8 mouse cellular contexts compared by ENCODE assay signal in the genomic region with DNA sequence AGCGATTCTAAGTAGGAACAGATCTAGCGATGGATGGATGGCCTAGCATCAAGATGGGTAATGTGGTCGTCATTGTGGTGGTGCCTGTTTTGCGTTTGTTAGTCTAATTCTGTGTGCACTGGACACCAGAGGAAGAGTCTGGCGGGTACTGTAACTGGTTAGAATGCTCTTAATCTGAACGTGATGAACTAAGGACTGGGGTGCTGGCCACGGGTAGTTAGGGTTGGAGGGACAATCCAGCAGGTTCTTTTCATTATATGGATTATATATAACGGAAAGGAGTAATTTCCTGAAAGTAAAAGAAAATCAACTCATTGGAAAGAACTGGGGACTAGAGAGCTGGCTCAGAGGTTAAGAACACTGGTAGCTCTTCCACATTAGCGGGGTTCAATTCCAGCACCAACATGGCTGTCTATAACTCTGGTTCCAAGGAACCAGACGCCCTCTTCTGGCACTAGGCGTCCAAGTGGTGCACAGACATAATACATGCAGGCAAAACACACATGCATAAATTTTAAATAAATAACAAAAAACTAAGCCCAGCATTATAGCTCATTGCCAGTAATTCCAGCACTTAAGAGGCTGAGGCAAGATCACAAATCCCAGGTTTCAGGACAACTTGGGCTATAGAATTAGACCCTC. TPM values are rescaled to one million over a fixed set of nuclear protein-coding genes. Genes with fewer than 3 reads are reported as not detected.
DNase-seq lines count a peak whose midpoint lies in the region; ATAC-seq and TF ChIP-seq lines count a peak whose summit lies in the region.

No protein-coding gene starts in this region.

- peaks cover 10% of the 10 kb centered on the region for H3K4me1 ChIP-seq in heart, embryonic 12.5 days (replicated peaks)
- H3K4me1 ChIP-seq in embryonic facial prominence, embryonic 10.5 days: peaks cover 16% of the 10 kb centered on the region
- H3K4me1 ChIP-seq in hindbrain, embryonic 16.5 days (ENCODE audit: control insufficient read depth, insufficient read depth, low read depth, low read length): peaks cover 7% of the 10 kb centered on the region
- H3K4me1 ChIP-seq in liver, embryonic 13.5 days (replicated peaks): peaks cover 38% of the 10 kb centered on the region
- 0 out of 2 replicates have a peak, but pooled peaks cover 2% of the 10 kb centered on the region for H3K4me1 ChIP-seq in olfactory bulb, adult 2 months (ENCODE audit: control insufficient read depth, insufficient read depth, low read length)

- H3K4me3 ChIP-seq in heart, embryonic 12.5 days: peak overlapping the region; percentile 97
- peak overlapping the region; percentile 99 for H3K4me3 ChIP-seq in embryonic facial prominence, embryonic 10.5 days
- H3K4me3 ChIP-seq in hindbrain, embryonic 16.5 days (ENCODE audit: low read length): peak overlapping the region; percentile 100
- H3K4me3 ChIP-seq in liver, embryonic 13.5 days (replicated peaks): peak overlapping the region; percentile 99
- peak overlapping the region; percentile 97 for H3K4me3 ChIP-seq in olfactory bulb, adult 2 months (ENCODE audit: insufficient read depth, low read depth, low read length)

- 14% methylated on average over 11 of the region's 11 CpGs for WGBS in heart, embryonic 12.5 days
- 14% methylated on average over 11 of the region's 11 CpGs for WGBS in embryonic facial prominence, embryonic 10.5 days
- WGBS in hindbrain, embryonic 16.5 days: 9% methylated on average over 11 of the region's 11 CpGs
- 16% methylated on average over 11 of the region's 11 CpGs for WGBS in liver, embryonic 13.5 days (ENCODE audit: insufficient replicate concordance)
- 8% methylated on average over 11 of the region's 11 CpGs for WGBS in olfactory bulb, adult 2 months

- no peak for ATAC-seq in heart, embryonic 12.5 days (ENCODE audit: insufficient number of reproducible peaks, low FRiP score)
- peak; percentile 57 for ATAC-seq in hindbrain, embryonic 16.5 days
- no peak for ATAC-seq in liver, embryonic 13.5 days (ENCODE audit: low read depth)
- ATAC-seq in inflammation-experienced regulatory T-cells, adult 6 months: no peak

- H3K27me3 ChIP-seq in heart, embryonic 12.5 days (replicated peaks): no peaks in the 10 kb centered on the region
- H3K27me3 ChIP-seq in embryonic facial prominence, embryonic 10.5 days (replicated peaks; ENCODE audit: low read depth, poor library complexity, severe bottlenecking): no peaks in the 10 kb centered on the region
- no peaks in the 10 kb centered on the region; the same call in 1 of the 2 replicates for H3K27me3 ChIP-seq in hindbrain, embryonic 16.5 days (replicated peaks; ENCODE audit: control insufficient read depth, insufficient read depth, low read length)
- H3K27me3 ChIP-seq in liver, embryonic 13.5 days: no peaks in the 10 kb centered on the region

- TF ChIP-seq CTCF in olfactory bulb, adult 2 months (IDR thresholded peaks at IDR 0.05; ENCODE audit: insufficient read depth, low read depth, low read length): no peak

- no peak for DNase-seq in heart, postnatal 36 days
- peak; percentile 78 for DNase-seq in MN1 (ENCODE audit: low spot score)
- DNase-seq in embryonic facial prominence, embryonic 10.5 days (ENCODE audit: low spot score): peak; percentile 59
- DNase-seq in liver, embryonic 13.5 days: peak; percentile 57

- peak overlapping the region; percentile 86 for H3K4me2 ChIP-seq in heart, embryonic 12.5 days
- H3K4me2 ChIP-seq in hindbrain, embryonic 16.5 days (ENCODE audit: low read length): peak overlapping the region; percentile 82
- H3K4me2 ChIP-seq in liver, embryonic 13.5 days: peak overlapping the region; percentile 92

- no peaks in the 10 kb centered on the region for H3K9me3 ChIP-seq in heart, embryonic 12.5 days (replicated peaks)
- H3K9me3 ChIP-seq in embryonic facial prominence, embryonic 10.5 days: no peaks in the 10 kb centered on the region
- no peaks in the 10 kb centered on the region for H3K9me3 ChIP-seq in hindbrain, embryonic 16.5 days (ENCODE audit: control insufficient read depth, low read length)
- H3K9me3 ChIP-seq in liver, embryonic 13.5 days (replicated peaks): no peaks in the 10 kb centered on the region

- TF ChIP-seq POLR2A in olfactory bulb, adult 2 months (IDR thresholded peaks at IDR 0.05; ENCODE audit: insufficient read depth, low read depth, low read length): no peak

- no peaks in the 10 kb centered on the region for H3K36me3 ChIP-seq in heart, embryonic 12.5 days
- H3K36me3 ChIP-seq in embryonic facial prominence, embryonic 10.5 days (replicated peaks): peaks cover 7% of the 10 kb centered on the region; the same call in 1 of the 2 replicates
- H3K36me3 ChIP-seq in hindbrain, embryonic 16.5 days (ENCODE audit: control insufficient read depth, insufficient read depth, low read length): no peaks in the 10 kb centered on the region
- H3K36me3 ChIP-seq in liver, embryonic 13.5 days: peaks cover 2% of the 10 kb centered on the region; the same call in 1 of the 2 replicates

- peak overlapping the region; percentile 91 for H3K27ac ChIP-seq in heart, embryonic 12.5 days (ENCODE audit: poor library complexity, severe bottlenecking)
- H3K27ac ChIP-seq in embryonic facial prominence, embryonic 10.5 days (replicated peaks): peak overlapping the region; percentile 97
- H3K27ac ChIP-seq in hindbrain, embryonic 16.5 days (ENCODE audit: low read depth, low read length): peak overlapping the region; percentile 92
- peak overlapping the region; percentile 89 for H3K27ac ChIP-seq in liver, embryonic 13.5 days
- peak overlapping the region; percentile 54; the same call in 1 of the 2 replicates for H3K27ac ChIP-seq in olfactory bulb, adult 2 months (ENCODE audit: insufficient read depth, low read depth, low read length)

- intact Hi-C loops in heart, postnatal 36 days (cut with DNase I): loop anchor here (1.0 to 5.0 kb wide), 4 partner anchors 19 to 106 kb away; a partner anchor contains a TSS

- H3K9ac ChIP-seq in heart, embryonic 12.5 days: peak overlapping the region; percentile 80
- peak overlapping the region; percentile 93 for H3K9ac ChIP-seq in hindbrain, embryonic 16.5 days (ENCODE audit: low read depth, low read length)
- H3K9ac ChIP-seq in liver, embryonic 13.5 days: peak overlapping the region; percentile 84

RNA-seq across cellular contexts. Expression of a gene that starts 0.9 kb away (rescaled TPM):
- polyA plus RNA-seq in heart, embryonic 12.5 days (2016; fragmentation: Nextera tagmentation; extraction: Ambion mirVana): 111 and 112 TPM in 2 replicates
- 10 to 100 TPM; 50.3 to 58.7 TPM for total RNA-seq in heart, postnatal 36 days (2021)
- 185 and 197 TPM in 2 replicates for polyA plus RNA-seq in embryonic facial prominence, embryonic 10.5 days (2016; fragmentation: Nextera tagmentation; extraction: Ambion mirVana)
- polyA plus RNA-seq in hindbrain, embryonic 16.5 days (2015; fragmentation: Nextera tagmentation; extraction: Ambion mirVana): 172 and 185 TPM in 2 replicates
- 169 and 174 TPM in 2 replicates for polyA plus RNA-seq in liver, embryonic 13.5 days (2015; fragmentation: Nextera tagmentation; extraction: Ambion mirVana)
- polyA plus RNA-seq in olfactory bulb, adult 2 months (2012; ENCODE audit: insufficient read depth, insufficient read length, low replicate concordance, missing spikeins): not detected in 2 replicates
- polyA plus RNA-seq in inflammation-experienced regulatory T-cells, adult 6 months (2017; shearing (Covaris generic)): 10 to 100 TPM; 38.5 to 63.1 (median 49.7) TPM

RNA-seq across cellular contexts. Expression of a gene that starts 19.2 kb away (rescaled TPM):
- 127 and 137 TPM in 2 replicates for polyA plus RNA-seq in heart, embryonic 12.5 days (2016; fragmentation: Nextera tagmentation; extraction: Ambion mirVana)
- 10 to 100 TPM; 85.4 to 88.1 TPM for total RNA-seq in heart, postnatal 36 days (2021)
- polyA plus RNA-seq in embryonic facial prominence, embryonic 10.5 days (2016; fragmentation: Nextera tagmentation; extraction: Ambion mirVana): 140 and 143 TPM in 2 replicates
- 167 and 174 TPM in 2 replicates for polyA plus RNA-seq in hindbrain, embryonic 16.5 days (2015; fragmentation: Nextera tagmentation; extraction: Ambion mirVana)
- 47.7 and 54.7 TPM in 2 replicates for polyA plus RNA-seq in liver, embryonic 13.5 days (2015; fragmentation: Nextera tagmentation; extraction: Ambion mirVana)
- polyA plus RNA-seq in olfactory bulb, adult 2 months (2012; ENCODE audit: insufficient read depth, insufficient read length, low replicate concordance, missing spikeins): 272 TPM in 1 of 2 replicates, not detected in the other
- 100 to 1,000 TPM in 1 of 3 experiments, 10 to 100 TPM in 2; 84.6 to 104 (median 84.9) TPM for polyA plus RNA-seq in inflammation-experienced regulatory T-cells, adult 6 months (2017; shearing (Covaris generic))

RNA-seq across cellular contexts. Expression of a gene that starts 19.3 kb away (rescaled TPM):
- 9.9 and 10.5 TPM in 2 replicates for polyA plus RNA-seq in heart, embryonic 12.5 days (2016; fragmentation: Nextera tagmentation; extraction: Ambion mirVana)
- total RNA-seq in heart, postnatal 36 days (2021): 10 to 100 TPM in 1 of 2 experiments, 1 to 10 TPM in 1; 7.9 to 10.3 TPM
- polyA plus RNA-seq in embryonic facial prominence, embryonic 10.5 days (2016; fragmentation: Nextera tagmentation; extraction: Ambion mirVana): 11.4 and 12.3 TPM in 2 replicates
- polyA plus RNA-seq in hindbrain, embryonic 16.5 days (2015; fragmentation: Nextera tagmentation; extraction: Ambion mirVana): 12.3 and 14.0 TPM in 2 replicates
- polyA plus RNA-seq in liver, embryonic 13.5 days (2015; fragmentation: Nextera tagmentation; extraction: Ambion mirVana): 2.3 and 2.6 TPM in 2 replicates
- polyA plus RNA-seq in olfactory bulb, adult 2 months (2012; ENCODE audit: insufficient read depth, insufficient read length, low replicate concordance, missing spikeins): not detected in 2 replicates
- 1 to 10 TPM; 3.5 to 6.1 (median 5.4) TPM for polyA plus RNA-seq in inflammation-experienced regulatory T-cells, adult 6 months (2017; shearing (Covaris generic))

RNA-seq across cellular contexts. Expression of a gene that starts 19.6 kb away (rescaled TPM):
- polyA plus RNA-seq in heart, embryonic 12.5 days (2016; fragmentation: Nextera tagmentation; extraction: Ambion mirVana): 0.34 TPM in 1 of 2 replicates, not detected in the other
- not detected for total RNA-seq in heart, postnatal 36 days (2021)
- 0.40 TPM in 1 of 2 replicates, not detected in the other for polyA plus RNA-seq in embryonic facial prominence, embryonic 10.5 days (2016; fragmentation: Nextera tagmentation; extraction: Ambion mirVana)
- polyA plus RNA-seq in hindbrain, embryonic 16.5 days (2015; fragmentation: Nextera tagmentation; extraction: Ambion mirVana): 0.41 TPM in 1 of 2 replicates, not detected in the other
- polyA plus RNA-seq in liver, embryonic 13.5 days (2015; fragmentation: Nextera tagmentation; extraction: Ambion mirVana): not detected in 2 replicates
- not detected in 2 replicates for polyA plus RNA-seq in olfactory bulb, adult 2 months (2012; ENCODE audit: insufficient read depth, insufficient read length, low replicate concordance, missing spikeins)
- not detected for polyA plus RNA-seq in inflammation-experienced regulatory T-cells, adult 6 months (2017; shearing (Covaris generic))

RNA-seq across cellular contexts. Expression of a gene that starts 28.2 kb away (rescaled TPM):
- 52.3 and 60.5 TPM in 2 replicates for polyA plus RNA-seq in heart, embryonic 12.5 days (2016; fragmentation: Nextera tagmentation; extraction: Ambion mirVana)
- 10 to 100 TPM; 49.7 to 55.9 TPM for total RNA-seq in heart, postnatal 36 days (2021)
- polyA plus RNA-seq in embryonic facial prominence, embryonic 10.5 days (2016; fragmentation: Nextera tagmentation; extraction: Ambion mirVana): 81.4 and 91.1 TPM in 2 replicates
- 88.5 and 91.6 TPM in 2 replicates for polyA plus RNA-seq in hindbrain, embryonic 16.5 days (2015; fragmentation: Nextera tagmentation; extraction: Ambion mirVana)
- polyA plus RNA-seq in liver, embryonic 13.5 days (2015; fragmentation: Nextera tagmentation; extraction: Ambion mirVana): 57.1 and 64.0 TPM in 2 replicates
- not detected in 2 replicates for polyA plus RNA-seq in olfactory bulb, adult 2 months (2012; ENCODE audit: insufficient read depth, insufficient read length, low replicate concordance, missing spikeins)
- 10 to 100 TPM; 38.7 to 45.8 (median 44.4) TPM for polyA plus RNA-seq in inflammation-experienced regulatory T-cells, adult 6 months (2017; shearing (Covaris generic))

Comparison
In these comparisons a context has a peak if more than half of its experiments do, and no peak if none do; other contexts are left out.
1. DNase-seq: peak in MN1 (single experiment), embryonic facial prominence, embryonic 10.5 days (single experiment) and liver, embryonic 13.5 days (single experiment); none in heart, postnatal 36 days (0 of 2).
2. Peak in every context shown above with its lines, with median percentiles within 50 percentile points of each other: H3K27ac ChIP-seq, H3K4me2 ChIP-seq, H3K4me3 ChIP-seq and H3K9ac ChIP-seq.